Mouse (Mus musculus) gonadal fat pad, adult 2 months (tissue): Measurements from ENCODE around the gene Rap1a. TPM values are rescaled to one million over a fixed set of nuclear protein-coding genes. Genes with fewer than 3 reads are reported as not detected.
"Not testable (repeated sequence)": the region's sequence is repeated elsewhere in the genome, so short reads cannot be mapped to it uniquely, and the experiment has no call there.

Experiments used
- DNase-seq: peaks from one replicate; pipeline ENCODE4 v3.0.0-alpha.2; 2012; ENCODE audit warnings: low read depth
- polyA plus RNA-seq: library from polyadenylated mRNA; depleted of rRNA; stranded (reverse); fragments of >200 nt; gene quantifications from 2 replicates; pipeline ENCODE4 v1.2.3, GENCODE M21; 2012

The Rap1a gene
- polyA plus RNA-seq, 1 experiment: 13.0 TPM

GRCm38 (mm10) chr3:105716353-105717000 lies 84.7 kb downstream of the Rap1a start:
- DNase-seq: no peak

- no peak for DNase-seq
Observed at GRCm38 (mm10) chr3:105714820-105715167, 86.3 kb downstream of the Rap1a start.

DNA sequence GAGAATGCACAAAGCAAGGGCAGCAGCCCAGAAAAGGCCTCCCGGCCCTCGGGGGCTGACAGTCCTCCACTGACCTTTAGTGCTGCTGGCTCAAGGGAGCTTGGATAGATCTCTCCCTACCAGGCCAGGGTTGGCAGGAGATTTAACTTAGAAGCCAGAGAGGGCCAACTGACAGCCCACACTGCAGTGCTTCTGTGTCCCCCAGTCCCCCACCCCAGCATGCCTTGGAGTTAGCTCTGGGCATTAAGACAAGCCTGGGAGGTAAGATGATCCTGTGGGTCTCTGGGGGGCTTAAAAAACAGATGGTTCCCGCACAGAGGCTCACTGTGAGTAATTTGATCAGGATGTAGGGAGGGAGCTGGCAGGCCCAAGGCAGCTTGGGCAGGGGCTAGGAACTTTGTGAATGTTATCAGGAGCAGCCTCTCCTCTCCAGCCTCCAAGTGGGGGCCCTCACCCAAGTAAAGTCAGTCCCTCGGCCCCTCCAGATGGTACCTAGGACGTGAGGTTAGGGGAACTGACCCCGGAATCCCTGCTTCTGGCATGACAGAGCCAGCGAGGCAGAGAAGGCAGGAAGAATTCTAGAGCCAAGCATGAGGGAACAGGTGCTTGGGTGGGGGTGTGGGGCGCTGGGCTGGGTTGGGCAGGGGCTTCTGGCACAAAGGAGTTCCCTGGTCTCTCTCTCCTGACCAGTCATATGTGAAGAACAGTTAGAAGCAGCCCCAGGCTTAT lies 86.9 kb downstream of the Rap1a start:
- DNase-seq: no peak

GRCm38 (mm10) chr3:105712827-105713226 lies 88.3 kb downstream of the Rap1a start:
- DNase-seq: no peak

DNA sequence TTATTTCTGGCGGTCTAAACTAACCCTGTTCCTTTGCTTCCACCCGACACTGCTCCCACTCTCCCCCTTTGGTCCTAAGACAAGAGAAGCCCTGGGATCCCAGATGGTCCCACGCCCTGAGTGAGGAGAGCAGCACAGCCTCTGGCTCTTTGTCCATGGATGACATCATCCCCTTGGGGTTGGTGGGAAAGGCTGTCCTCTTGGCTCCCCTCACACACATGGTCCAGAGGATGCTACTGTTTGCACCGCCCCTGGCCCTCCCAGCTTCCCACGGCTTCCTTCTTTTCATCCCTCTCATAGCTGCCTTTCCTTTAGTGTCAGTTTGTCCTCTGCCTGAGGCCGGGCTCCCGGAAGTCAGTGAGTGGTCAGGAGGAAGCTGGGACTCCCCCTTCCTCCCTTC lies 89.4 kb downstream of the Rap1a start:
- DNase-seq: no peak

DNA sequence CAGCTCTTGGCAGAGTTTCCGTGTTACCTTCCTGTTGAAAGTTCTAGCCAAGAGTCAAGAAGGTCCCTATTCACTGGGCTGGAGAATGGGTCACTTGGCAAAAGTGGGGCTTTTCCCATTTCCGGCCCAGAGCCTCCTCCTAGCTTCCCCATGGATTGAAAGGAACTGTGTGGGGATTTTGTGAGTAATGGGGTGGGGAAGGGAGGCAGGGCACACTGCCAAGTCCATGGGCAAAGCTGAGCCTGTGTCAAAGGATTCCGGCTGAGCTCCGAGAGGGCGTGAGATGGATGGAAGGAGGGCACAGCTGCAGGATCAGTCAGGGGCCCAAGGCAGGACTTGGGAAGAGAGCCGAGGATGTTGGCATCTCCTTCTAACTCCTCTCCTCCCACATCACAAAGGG lies 90.9 kb downstream of the Rap1a start:
- DNase-seq: no peak

DNA sequence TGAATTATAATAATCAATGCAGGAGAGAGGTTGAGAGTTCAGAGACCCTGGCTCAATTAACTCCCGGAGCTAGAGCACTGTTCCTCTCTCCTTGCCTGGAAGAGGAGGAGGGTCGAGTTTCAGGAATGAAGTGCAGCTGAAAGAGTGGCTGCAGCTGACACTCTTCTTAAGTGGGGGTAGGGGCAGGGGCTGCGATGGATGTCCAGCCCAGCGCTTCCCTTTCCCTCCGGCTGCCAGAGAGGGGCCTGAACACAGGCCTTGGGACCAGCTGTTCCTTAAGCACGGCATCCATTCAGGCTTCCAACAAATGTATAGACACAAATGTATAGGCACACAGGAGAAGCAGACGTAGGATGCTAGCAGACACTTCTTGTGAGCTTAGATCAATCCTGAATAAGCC lies 93.5 kb downstream of the Rap1a start:
- DNase-seq: no peak

DNA sequence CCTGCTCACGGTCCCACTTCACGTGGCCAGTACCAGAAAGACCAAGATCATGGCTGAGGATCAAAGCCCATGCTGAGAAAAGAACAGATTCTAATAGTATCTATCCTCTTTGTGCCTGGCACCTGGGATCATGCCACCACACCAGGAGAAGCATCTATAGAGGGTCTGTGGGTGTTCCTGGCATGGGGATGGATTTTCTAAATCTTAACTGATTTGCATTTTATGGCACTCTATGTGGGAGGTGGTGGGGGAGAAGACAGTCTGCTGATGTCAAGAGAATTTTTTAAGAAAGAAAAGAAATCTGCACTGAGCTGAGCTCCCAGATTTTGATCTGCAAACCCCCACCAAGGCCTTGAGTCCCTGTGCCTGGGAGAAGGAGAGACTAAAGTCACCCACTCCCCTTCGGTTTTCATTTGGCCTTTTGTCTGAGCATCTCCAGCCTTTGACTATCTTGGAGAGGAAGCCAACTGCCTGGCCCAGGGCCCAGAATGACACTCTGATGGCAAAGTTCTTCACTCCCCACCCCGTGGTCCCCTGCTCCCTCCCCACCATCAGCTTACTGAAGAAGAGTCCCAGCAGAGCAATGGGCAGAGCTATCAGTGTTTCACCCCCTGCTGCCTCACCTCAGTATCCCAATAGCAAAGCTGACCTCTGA lies 94.6 kb downstream of the Rap1a start:
- DNase-seq: no peak

- DNase-seq: no peak
Observed at GRCm38 (mm10) chr3:105705561-105705960, 95.6 kb downstream of the Rap1a start.

DNA sequence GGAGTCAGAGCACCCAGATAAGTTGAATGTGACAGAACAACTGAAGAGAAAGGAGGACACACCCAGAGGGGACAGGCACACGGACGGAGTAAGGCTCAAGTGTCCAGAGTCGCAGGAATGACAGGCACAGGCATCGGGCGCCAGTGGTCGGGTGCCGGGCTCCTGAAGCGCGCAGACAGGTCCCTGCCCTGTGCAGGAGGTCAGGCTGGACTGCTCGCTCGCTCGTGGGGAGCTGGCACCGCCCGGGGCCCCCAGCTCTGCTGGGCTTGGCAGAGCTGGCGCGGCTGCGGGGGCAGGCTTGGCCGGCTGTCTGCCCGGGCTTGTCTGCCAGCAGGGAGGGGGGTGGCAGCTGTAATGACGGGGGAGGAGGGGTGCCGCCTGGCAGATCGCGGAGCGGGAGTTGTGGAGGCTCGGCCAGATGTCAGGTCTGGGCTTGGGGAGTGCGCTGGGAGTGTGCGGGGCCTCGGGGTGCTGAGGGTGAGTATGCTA lies 96.0 kb downstream of the Rap1a start:
- no peak for DNase-seq

DNA sequence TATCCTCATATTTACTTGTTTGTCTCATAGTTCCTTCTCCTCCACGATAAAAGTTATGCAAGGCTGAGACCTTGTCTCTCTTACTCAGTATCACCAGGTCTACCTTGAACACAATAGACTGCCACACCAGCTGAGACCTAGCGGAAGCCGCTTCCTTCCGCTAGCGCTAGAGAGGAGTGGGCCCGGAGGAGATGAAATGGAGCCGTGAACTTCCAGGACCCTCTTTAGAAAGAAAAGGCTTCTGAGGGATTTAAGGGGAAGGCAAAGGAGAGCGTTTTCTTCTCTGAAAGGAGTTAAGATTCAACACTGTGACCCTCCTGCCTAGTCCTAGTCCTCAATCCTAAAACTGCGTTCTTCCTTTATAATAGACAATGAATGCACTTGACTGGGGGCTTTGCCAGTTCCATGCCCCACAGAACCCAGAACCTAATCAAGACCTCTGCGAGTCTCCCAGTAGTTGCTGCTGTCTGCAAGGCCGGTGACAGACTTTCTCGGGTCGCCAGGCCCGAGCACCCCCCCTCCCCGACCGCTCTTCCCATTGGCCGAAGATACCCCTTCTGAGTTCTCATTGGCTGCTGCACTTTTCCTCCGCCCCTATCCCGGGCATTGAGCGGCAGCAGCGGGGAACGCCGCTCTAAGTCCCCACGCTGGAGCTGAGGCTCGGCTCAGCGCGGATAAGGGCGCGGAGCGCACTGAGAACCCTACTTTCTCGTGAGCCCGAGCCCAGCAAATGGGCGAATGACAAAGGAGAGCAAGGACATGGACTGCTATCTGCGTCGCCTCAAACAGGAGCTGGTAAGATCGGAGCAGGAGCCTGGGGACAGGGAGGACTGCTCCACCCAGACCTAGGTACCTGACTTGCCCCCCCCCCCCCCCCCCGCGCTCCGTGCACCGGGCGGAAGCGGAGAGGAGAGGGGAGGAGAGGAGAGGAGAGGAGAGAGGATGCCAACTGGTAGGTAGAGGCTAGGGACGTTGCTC lies 96.8 kb downstream of the Rap1a start, which contains the start of gene Inka2:
Inka2 (plus strand) TSS at position 569 of the 978 bp plus-strand sequence.
- DNase-seq: no peak

- no peak for DNase-seq
Observed at GRCm38 (mm10) chr3:105703571-105703970, 97.6 kb downstream of the Rap1a start.

DNA sequence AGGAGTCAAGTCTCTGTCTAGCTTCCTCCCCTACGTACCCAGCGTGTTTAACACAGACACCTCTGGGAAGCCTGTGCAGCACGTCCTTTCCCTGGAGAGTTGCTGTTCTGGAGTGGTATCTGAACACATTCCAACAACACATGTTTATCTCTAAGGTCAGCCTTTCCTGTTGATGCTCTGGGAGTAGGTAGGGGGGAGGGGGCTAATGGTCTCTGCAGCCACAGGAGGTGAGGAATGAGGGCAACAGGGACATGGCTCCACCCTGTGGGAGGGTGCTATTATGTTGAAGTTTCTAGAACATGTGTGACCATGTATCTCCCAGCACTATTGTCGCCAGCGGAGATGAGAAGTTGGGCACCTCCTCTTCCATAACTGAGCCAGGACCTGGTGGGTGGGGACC lies 99.7 kb downstream of the Rap1a start:
- DNase-seq: no peak

GRCm38 (mm10) chr3:105700786-105701185 lies 100.3 kb downstream of the Rap1a start:
- not testable (repeated sequence) for DNase-seq

DNA sequence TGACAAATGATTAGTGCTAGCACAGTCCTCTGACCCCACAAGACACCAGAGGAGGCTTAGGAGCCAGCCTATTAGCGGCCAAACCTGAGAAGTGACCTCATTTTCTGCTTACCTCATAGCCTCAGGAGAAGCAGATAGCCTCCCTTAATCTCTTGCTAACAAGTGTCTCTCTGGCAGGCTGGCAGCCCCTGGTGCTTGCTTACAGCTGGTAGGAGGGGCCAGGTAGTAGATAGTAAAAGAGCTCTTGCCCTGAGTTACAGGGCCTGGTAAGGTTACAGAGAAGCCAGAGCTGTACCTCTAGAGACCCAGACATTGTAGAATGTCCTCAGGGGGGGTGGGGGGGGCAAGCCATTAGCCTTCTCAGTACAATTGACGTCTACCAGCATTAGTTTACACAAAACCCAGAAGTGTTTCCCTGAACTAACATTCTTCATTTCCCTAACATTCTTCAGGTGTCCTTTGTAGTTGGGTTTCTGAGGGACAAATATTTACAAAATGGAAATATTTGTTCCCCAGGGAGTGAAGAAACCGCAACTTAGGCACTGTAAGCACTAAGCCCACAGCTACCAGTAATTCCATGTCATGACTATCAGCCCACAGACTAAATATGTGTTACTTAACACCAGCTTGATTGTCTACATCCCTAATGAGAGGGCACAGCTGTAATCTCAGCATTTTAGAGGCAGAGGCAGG lies 101.7 kb downstream of the Rap1a start:
- DNase-seq: no peak

DNA sequence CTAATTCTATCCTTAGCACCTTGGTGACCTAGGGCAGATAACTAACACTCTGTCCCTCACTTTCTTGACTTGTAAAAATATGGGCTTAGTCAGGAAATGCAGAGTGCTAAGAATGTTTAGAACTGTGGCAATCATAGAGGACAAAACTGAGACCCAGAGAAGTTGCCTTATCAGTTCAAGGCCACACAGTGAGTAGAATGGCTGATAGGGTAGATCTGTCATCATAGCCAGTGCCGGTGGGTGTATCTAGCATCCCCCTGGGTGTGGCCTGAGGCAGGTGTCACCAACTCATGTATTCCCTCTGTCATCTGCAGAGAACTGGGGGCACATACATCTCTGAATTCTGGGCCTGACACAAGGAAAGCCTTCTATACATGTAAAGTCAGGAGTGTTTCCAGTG lies 102.8 kb downstream of the Rap1a start:
- no peak for DNase-seq

DNA sequence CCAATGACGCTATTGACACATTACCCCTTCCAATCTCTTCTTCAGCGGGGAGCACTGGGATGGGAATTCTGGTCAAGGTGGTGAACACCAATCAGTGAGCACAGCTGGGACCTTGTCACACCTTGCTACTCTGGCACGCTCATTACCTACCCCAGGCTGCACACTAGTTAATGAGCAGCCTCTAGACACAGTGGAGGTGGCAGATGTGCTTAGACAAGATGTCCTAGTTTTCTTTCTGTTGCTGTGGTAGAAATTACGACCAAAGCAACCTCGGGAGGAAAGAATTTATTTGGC lies 104.0 kb downstream of the Rap1a start:
- DNase-seq: no peak

DNA sequence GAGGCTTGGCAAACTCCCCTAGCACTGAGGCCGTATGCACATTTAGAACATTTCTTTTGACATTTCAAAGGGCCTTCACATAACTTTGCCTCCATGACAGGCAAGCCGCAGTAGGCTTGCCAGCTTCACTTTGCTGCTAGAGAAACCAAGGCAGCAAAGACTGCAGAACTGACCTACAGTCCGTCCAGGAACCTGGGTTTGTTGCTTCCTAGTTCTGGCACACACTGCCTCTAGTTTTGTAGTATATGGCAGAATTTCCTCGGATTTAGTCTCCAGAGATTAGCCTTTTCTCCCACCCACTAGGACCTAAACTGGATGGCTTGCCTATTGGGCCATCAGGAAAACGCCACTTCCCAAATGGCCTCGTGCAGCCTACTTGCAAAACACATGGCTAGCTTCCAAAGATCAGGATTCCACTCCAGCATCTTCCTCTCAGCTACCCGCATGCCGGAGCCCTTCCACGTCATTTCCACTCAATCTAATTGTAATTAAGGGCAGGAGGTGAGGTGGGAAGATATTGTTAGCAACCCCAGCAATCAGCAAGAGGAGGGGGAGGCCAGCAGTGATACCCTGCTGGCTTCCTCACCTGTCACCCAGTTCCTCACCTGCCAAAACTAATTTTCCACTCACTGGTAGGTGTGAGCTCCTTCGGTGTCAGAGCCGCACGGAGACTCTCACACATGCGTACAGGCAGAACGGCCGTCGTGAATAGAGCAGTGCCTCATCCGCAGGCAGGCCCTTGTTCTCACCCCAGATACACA lies 104.6 kb downstream of the Rap1a start:
- no peak for DNase-seq

GRCm38 (mm10) chr3:105695476-105696386 lies 105.4 kb downstream of the Rap1a start:
- DNase-seq: no peak
